Mouse (Mus musculus): ENCODE measurements around the gene Commd3. TPM values are rescaled to one million over a fixed set of nuclear protein-coding genes. Genes with fewer than 3 reads are reported as not detected.
A peak's percentile ranks its signal among the peaks of the same experiment; 100 is the strongest.

Gene Commd3
- total and polyA plus RNA-seq, 2 experiments from 2014 or later, result 139 to 193 TPM

GRCm38 (mm10) chr2:18680961-18681360, 8.8 kb downstream of the Commd3 start:
- ATAC-seq (ENCODE audit: low FRiP score) (no peak), DNase-seq (ENCODE audit: low spot score) (no peak)
- H3K9ac ChIP-seq (replicated peaks; ENCODE audit: low read length, poor library complexity, severe bottlenecking), result no peak overlapping the region
- peaks cover 18% of the 10 kb centered on the region for H3K27me3 ChIP-seq (ENCODE audit: insufficient read depth, low read length)
- H3K4me2 ChIP-seq (ENCODE audit: low read depth, low read length, poor library complexity, severe bottlenecking), result peak overlapping the region; percentile 42
- H3K27ac ChIP-seq (ENCODE audit: low read depth, low read length), result no peak overlapping the region
- H3K9me3 ChIP-seq (ENCODE audit: low read length), result no peaks in the 10 kb centered on the region
- 0 out of 2 replicates have a peak, but pooled peaks cover 14% of the 10 kb centered on the region for H3K36me3 ChIP-seq (ENCODE audit: insufficient read depth, low read length)
- 11% methylated on average over 21 of the region's 29 CpGs for WGBS
- TF ChIP-seq CTCF (IDR thresholded peaks at IDR 0.05), result no peak
- H3K4me3 ChIP-seq (ENCODE audit: low read depth, low read length), result peak overlapping the region; percentile 14; the same call in 1 of the 2 replicates
- peaks cover 5% of the 10 kb centered on the region; the same call in 1 of the 2 replicates for H3K4me1 ChIP-seq (ENCODE audit: insufficient read depth, low read length)

GRCm38 (mm10) chr2:18684062-18684461, 11.9 kb downstream of the Commd3 start:
- H3K27ac ChIP-seq (ENCODE audit: low read depth, low read length), result no peak overlapping the region
- no peak overlapping the region for H3K9ac ChIP-seq (replicated peaks; ENCODE audit: low read length, poor library complexity, severe bottlenecking)
- H3K4me3 ChIP-seq (ENCODE audit: low read depth, low read length), result no peak overlapping the region
- DNase-seq (ENCODE audit: low spot score) (no peak), ATAC-seq (ENCODE audit: low FRiP score) (no peak)
- no peaks in the 10 kb centered on the region for H3K4me1 ChIP-seq (ENCODE audit: insufficient read depth, low read length)
- H3K36me3 ChIP-seq (ENCODE audit: insufficient read depth, low read length), result 0 out of 2 replicates have a peak, but pooled peaks cover 14% of the 10 kb centered on the region
- H3K27me3 ChIP-seq (ENCODE audit: insufficient read depth, low read length), result peaks cover 44% of the 10 kb centered on the region
- no peaks in the 10 kb centered on the region for H3K9me3 ChIP-seq (ENCODE audit: low read length)
- 88% methylated on average over 5 of the region's 5 CpGs for WGBS
- TF ChIP-seq CTCF (IDR thresholded peaks at IDR 0.05), result no peak
- no peak overlapping the region for H3K4me2 ChIP-seq (ENCODE audit: low read depth, low read length, poor library complexity, severe bottlenecking)

GRCm38 (mm10) chr2:18686386-18686785, 14.2 kb downstream of the Commd3 start:
- Histone ChIP-seq H3K4me2 (ENCODE audit: low read depth, low read length, poor library complexity, severe bottlenecking) (no peak overlapping the region), H3K9me3 (ENCODE audit: low read length) (no peaks in the 10 kb centered on the region), H3K27me3 (ENCODE audit: insufficient read depth, low read length) (peaks cover 42% of the 10 kb centered on the region), H3K9ac (replicated peaks; ENCODE audit: low read length, poor library complexity, severe bottlenecking) (no peak overlapping the region), H3K4me3 (ENCODE audit: low read depth, low read length) (no peak overlapping the region), H3K27ac (ENCODE audit: low read depth, low read length) (no peak overlapping the region), H3K4me1 (ENCODE audit: insufficient read depth, low read length) (0 out of 2 replicates have a peak, but pooled peaks cover 3% of the 10 kb centered on the region), H3K36me3 (ENCODE audit: insufficient read depth, low read length) (0 out of 2 replicates have a peak, but pooled peaks cover 14% of the 10 kb centered on the region)
- no peak for ATAC-seq (ENCODE audit: low FRiP score)
- WGBS, result 73% methylated on average over 6 of the region's 6 CpGs
- DNase-seq (ENCODE audit: low spot score), result no peak
- no peak for TF ChIP-seq CTCF (IDR thresholded peaks at IDR 0.05)

GRCm38 (mm10) chr2:18686826-18687519, 14.8 kb downstream of the Commd3 start:
- WGBS, result 46% methylated on average over 8 of the region's 8 CpGs
- TF ChIP-seq CTCF (IDR thresholded peaks at IDR 0.05), result no peak
- Histone ChIP-seq H3K9me3 (ENCODE audit: low read length) (no peaks in the 10 kb centered on the region), H3K4me3 (ENCODE audit: low read depth, low read length) (no peak overlapping the region), H3K27ac (ENCODE audit: low read depth, low read length) (no peak overlapping the region), H3K27me3 (ENCODE audit: insufficient read depth, low read length) (peaks cover 45% of the 10 kb centered on the region), H3K9ac (replicated peaks; ENCODE audit: low read length, poor library complexity, severe bottlenecking) (no peak overlapping the region), H3K4me1 (ENCODE audit: insufficient read depth, low read length) (0 out of 2 replicates have a peak, but pooled peaks cover 3% of the 10 kb centered on the region), H3K36me3 (ENCODE audit: insufficient read depth, low read length) (0 out of 2 replicates have a peak, but pooled peaks cover 14% of the 10 kb centered on the region), H3K4me2 (ENCODE audit: low read depth, low read length, poor library complexity, severe bottlenecking) (no peak overlapping the region)
- ATAC-seq (ENCODE audit: low FRiP score) (no peak), DNase-seq (ENCODE audit: low spot score) (no peak)

GRCm38 (mm10) chr2:18687671-18688170, 15.5 kb downstream of the Commd3 start:
- no peak overlapping the region for H3K9ac ChIP-seq (replicated peaks; ENCODE audit: low read length, poor library complexity, severe bottlenecking)
- no peak for ATAC-seq (ENCODE audit: low FRiP score)
- no peaks in the 10 kb centered on the region for H3K9me3 ChIP-seq (ENCODE audit: low read length)
- no peak for TF ChIP-seq CTCF (IDR thresholded peaks at IDR 0.05)
- H3K36me3 ChIP-seq (ENCODE audit: insufficient read depth, low read length), result 0 out of 2 replicates have a peak, but pooled peaks cover 9% of the 10 kb centered on the region
- H3K27ac ChIP-seq (ENCODE audit: low read depth, low read length), result no peak overlapping the region
- peaks cover 49% of the 10 kb centered on the region for H3K27me3 ChIP-seq (ENCODE audit: insufficient read depth, low read length)
- H3K4me3 ChIP-seq (ENCODE audit: low read depth, low read length), result no peak overlapping the region
- no peak overlapping the region for H3K4me2 ChIP-seq (ENCODE audit: low read depth, low read length, poor library complexity, severe bottlenecking)
- 0 out of 2 replicates have a peak, but pooled peaks cover 3% of the 10 kb centered on the region for H3K4me1 ChIP-seq (ENCODE audit: insufficient read depth, low read length)
- DNase-seq (ENCODE audit: low spot score), result no peak
- 10% methylated on average over 9 of the region's 9 CpGs for WGBS

- peak overlapping the region; percentile 49; the same call in 1 of the 2 replicates for H3K4me2 ChIP-seq (ENCODE audit: low read depth, low read length, poor library complexity, severe bottlenecking)
- peak overlapping the region; percentile 35 for H3K4me3 ChIP-seq (ENCODE audit: low read depth, low read length)
- H3K27ac ChIP-seq (ENCODE audit: low read depth, low read length), result no peak overlapping the region
- H3K27me3 ChIP-seq (ENCODE audit: insufficient read depth, low read length), result peaks cover 54% of the 10 kb centered on the region
- H3K36me3 ChIP-seq (ENCODE audit: insufficient read depth, low read length), result 0 out of 2 replicates have a peak, but pooled peaks cover 9% of the 10 kb centered on the region
- DNase-seq (ENCODE audit: low spot score), result no peak
- 9% methylated on average over 6 of the region's 6 CpGs for WGBS
- TF ChIP-seq CTCF (IDR thresholded peaks at IDR 0.05), result no peak
- no peak overlapping the region for H3K9ac ChIP-seq (replicated peaks; ENCODE audit: low read length, poor library complexity, severe bottlenecking)
- no peaks in the 10 kb centered on the region for H3K9me3 ChIP-seq (ENCODE audit: low read length)
- no peak for ATAC-seq (ENCODE audit: low FRiP score)
- 0 out of 2 replicates have a peak, but pooled peaks cover 3% of the 10 kb centered on the region for H3K4me1 ChIP-seq (ENCODE audit: insufficient read depth, low read length)
These were observed 16.1 kb downstream of the Commd3 start for GRCm38 (mm10) chr2:18688286-18688685.
